Mouse (Mus musculus) heart, embryonic 12.5 days (tissue): ENCODE data around the gene Raver1. TPM values are rescaled to one million over a fixed set of nuclear protein-coding genes. Genes with fewer than 3 reads are reported as not detected.

Experiments used
- ATAC-seq: fragments of 200-750 bp; cut with Nextera tagmentation; 2 replicates; pipeline ENCODE4 v1.8.0; 2017; ENCODE audit warnings: moderate TSS enrichment, moderate library complexity; ENCODE audit not compliant: insufficient number of reproducible peaks, low FRiP score
- H3K27ac ChIP-seq: fragments of 300-500 bp; sonication (generic); 2 replicates; pipeline ENCODE4 v1.5.1; 2016; ENCODE audit warnings: mild to moderate bottlenecking, moderate library complexity; ENCODE audit not compliant: poor library complexity, severe bottlenecking
- H3K27me3 ChIP-seq: fragments of 300-500 bp; sonication (generic); replicated peaks from 2 replicates; pipeline ENCODE4 v1.6.1; 2016; ENCODE audit warnings: mild to moderate bottlenecking, moderate library complexity
- H3K36me3 ChIP-seq: fragments of 300-500 bp; sonication (generic); 2 replicates; pipeline ENCODE4 v1.6.1; 2016; ENCODE audit warnings: mild to moderate bottlenecking, moderate library complexity
- H3K4me1 ChIP-seq: fragments of 300-500 bp; sonication (generic); replicated peaks from 2 replicates; pipeline ENCODE4 v1.6.1; 2016; ENCODE audit warnings: mild to moderate bottlenecking
- H3K4me2 ChIP-seq: fragments of 300-500 bp; sonication (generic); 2 replicates; pipeline ENCODE4 v1.6.1; 2016; ENCODE audit warnings: mild to moderate bottlenecking, moderate library complexity
- H3K4me3 ChIP-seq: fragments of 300-500 bp; sonication (generic); 2 replicates; pipeline ENCODE4 v1.5.1; 2016; ENCODE audit warnings: mild to moderate bottlenecking
- H3K9ac ChIP-seq: fragments of 300-500 bp; sonication (generic); 2 replicates; pipeline ENCODE4 v1.6.1; 2016; ENCODE audit warnings: mild to moderate bottlenecking, moderate library complexity
- H3K9me3 ChIP-seq: fragments of 300-500 bp; sonication (generic); replicated peaks from 2 replicates; pipeline ENCODE4 v1.6.1; 2016; ENCODE audit warnings: mild to moderate bottlenecking, moderate library complexity
- WGBS: fragments of 180-500 bp; shearing (Covaris S2); methylation state at CpG from one replicate; pipeline ENCODE4 v1.1.7; 2016; 5-methylcytosine and 5-hydroxymethylcytosine counted together
- polyA plus RNA-seq: library from polyadenylated mRNA; unstranded; fragments of >200 nt; fragmentation: Nextera tagmentation; extraction: Ambion mirVana; gene quantifications from 2 replicates; pipeline ENCODE4 v1.2.1, GENCODE M21; 2016

The Raver1 gene
- polyA plus RNA-seq, 1 experiment from 2014 or later, result 62.9 TPM

DNA sequence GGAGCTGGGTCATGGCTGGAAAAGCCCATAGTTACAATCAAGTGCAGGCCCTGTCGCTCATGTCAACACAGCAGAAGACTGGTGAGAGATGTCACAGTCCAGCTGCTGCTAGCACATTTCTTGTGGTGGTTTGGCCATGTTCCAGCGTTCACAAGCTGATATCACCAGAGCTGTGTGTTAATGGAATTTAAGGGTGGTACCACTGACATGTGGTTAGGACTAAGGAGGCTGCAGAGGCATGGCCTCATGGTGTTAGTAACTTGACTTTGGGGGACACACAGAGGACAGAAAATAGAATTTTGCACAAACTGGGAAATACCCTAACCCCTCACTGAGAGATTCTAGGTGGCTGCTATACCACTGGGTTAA is 34.4 kb upstream of the Raver1 start:
- Histone ChIP-seq H3K4me3 (no peak overlapping the region), H3K9me3 (no peaks in the 10 kb centered on the region), H3K27ac (peak overlapping the region; percentile 85), H3K9ac (no peak overlapping the region), H3K27me3 (no peaks in the 10 kb centered on the region; the same call in 1 of the 2 replicates), H3K36me3 (peaks cover 46% of the 10 kb centered on the region), H3K4me1 (peaks cover 30% of the 10 kb centered on the region), H3K4me2 (0 out of 2 replicates have a peak overlapping the region, but pooled peaks have one; percentile 5)
- ATAC-seq, result peak; percentile 54
- WGBS, result 20% methylated on average over 2 of the region's 2 CpGs

DNA sequence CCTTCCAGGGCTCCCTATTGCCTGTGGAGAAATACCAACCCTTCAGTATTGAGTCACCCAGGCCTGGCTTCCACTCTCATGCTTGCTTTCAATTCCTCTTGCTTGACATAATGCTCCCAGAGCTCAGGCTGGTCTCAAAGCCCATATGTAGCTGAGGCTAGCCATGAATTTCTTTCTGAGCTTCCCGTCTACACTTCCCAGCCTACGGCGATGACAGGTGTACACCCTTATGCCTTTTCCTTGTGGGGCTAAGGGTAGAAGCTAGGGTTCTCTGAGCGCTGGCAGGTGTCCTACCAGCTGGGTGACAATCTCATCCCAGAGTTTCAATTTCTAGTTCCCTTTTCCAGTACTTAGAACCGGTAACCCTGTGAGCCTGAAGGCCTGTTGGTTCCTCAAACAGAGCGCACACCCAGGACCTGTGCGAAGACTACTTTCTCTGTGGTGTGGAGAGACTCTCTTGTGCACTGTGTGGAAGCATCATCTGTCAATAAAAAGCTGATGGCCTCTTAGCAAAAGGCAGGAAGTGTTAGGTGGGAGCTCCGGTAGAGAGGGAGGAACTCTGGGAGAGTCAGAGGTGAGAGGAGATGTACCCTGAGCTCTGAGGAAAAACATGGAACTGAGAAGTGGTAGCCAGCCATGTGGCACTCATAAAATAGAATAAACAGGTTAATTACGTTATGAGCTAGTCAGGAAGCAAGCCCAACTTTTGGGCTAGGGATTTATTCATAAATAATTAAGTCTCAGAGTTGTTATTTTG is 33.9 kb upstream of the Raver1 start:
- no peak overlapping the region for H3K4me2 ChIP-seq
- WGBS, result 74% methylated on average over 9 of the region's 9 CpGs
- 0 out of 2 replicates have a peak overlapping the region, but pooled peaks have one; percentile 20 for H3K9ac ChIP-seq
- peaks cover 51% of the 10 kb centered on the region for H3K36me3 ChIP-seq
- no peaks in the 10 kb centered on the region for H3K9me3 ChIP-seq
- no peak for ATAC-seq
- H3K27me3 ChIP-seq, result no peaks in the 10 kb centered on the region; the same call in 1 of the 2 replicates
- H3K4me3 ChIP-seq, result no peak overlapping the region
- H3K4me1 ChIP-seq, result peaks cover 30% of the 10 kb centered on the region
- peak overlapping the region; percentile 85 for H3K27ac ChIP-seq

DNA sequence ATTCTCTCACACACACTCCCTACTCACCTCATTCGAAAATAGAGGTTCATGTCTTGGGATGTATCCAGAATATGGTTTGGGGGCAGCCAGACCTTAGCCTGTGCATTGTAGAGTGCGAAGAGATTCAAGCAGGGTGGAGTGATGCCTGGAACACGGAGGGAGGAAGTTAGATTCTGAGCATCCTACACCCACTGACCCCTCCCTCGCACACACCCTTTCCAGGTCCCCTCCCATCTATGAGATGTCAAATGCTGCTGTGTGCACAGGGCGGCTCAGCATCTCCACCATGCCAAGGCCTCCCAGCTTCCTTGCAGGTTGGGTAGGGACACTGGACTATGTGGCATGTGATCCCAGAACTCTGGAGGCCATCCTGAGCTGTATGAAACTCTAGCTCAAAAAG is 33.0 kb upstream of the Raver1 start:
- H3K4me1 ChIP-seq, result peaks cover 24% of the 10 kb centered on the region
- H3K9ac ChIP-seq, result no peak overlapping the region
- no peak overlapping the region for H3K27ac ChIP-seq
- no peak overlapping the region for H3K4me3 ChIP-seq
- no peak for ATAC-seq
- 82% methylated on average over 5 of the region's 5 CpGs for WGBS
- H3K9me3 ChIP-seq, result no peaks in the 10 kb centered on the region
- H3K4me2 ChIP-seq, result no peak overlapping the region
- no peaks in the 10 kb centered on the region; the same call in 1 of the 2 replicates for H3K27me3 ChIP-seq
- H3K36me3 ChIP-seq, result peaks cover 60% of the 10 kb centered on the region

DNA sequence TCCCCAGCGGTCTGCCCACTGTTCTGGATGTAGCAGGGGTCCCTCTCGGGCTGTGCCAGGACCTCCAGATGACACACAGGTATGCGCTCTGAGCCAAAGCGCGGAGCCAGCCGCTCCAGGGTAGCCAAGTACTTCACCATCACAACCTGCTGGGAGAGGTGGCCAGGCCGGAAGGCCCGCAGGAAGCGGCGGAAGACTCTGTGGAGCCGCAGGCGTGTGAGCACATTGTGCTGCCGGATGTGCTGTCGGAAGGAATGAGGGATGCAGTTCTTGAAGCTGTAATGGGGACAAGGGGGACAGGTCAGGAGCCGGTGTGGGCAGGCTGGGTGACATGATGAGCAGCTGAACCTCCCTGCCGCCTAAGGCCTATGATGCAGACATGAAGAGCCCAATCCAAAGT is 29.7 kb upstream of the Raver1 start:
- ATAC-seq, result no peak
- H3K27ac ChIP-seq, result no peak overlapping the region
- no peaks in the 10 kb centered on the region; the same call in 1 of the 2 replicates for H3K27me3 ChIP-seq
- H3K36me3 ChIP-seq, result peaks cover 58% of the 10 kb centered on the region
- H3K4me2 ChIP-seq, result no peak overlapping the region
- H3K4me3 ChIP-seq, result no peak overlapping the region
- no peak overlapping the region for H3K9ac ChIP-seq
- WGBS, result 84% methylated on average over 16 of the region's 16 CpGs
- H3K9me3 ChIP-seq, result no peaks in the 10 kb centered on the region
- peaks cover 17% of the 10 kb centered on the region for H3K4me1 ChIP-seq

DNA sequence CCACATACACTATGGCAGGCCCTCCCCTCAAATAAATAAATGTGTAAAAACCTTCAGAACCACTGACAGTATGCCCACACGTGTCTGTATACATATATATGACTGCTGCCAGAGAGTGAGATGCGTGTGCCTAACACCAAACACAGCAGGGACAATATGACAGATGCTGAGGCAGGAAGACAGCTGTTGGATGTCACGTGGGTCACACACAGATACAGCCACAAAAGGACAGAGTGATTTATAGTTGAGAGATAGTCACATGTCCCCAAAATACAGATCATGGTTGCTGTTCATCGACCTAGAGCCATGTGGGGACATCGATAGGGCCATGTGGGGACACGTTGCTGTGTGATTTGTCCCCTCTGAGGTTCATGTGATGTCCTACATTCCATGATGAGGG is 25.3 kb upstream of the Raver1 start:
- Histone ChIP-seq H3K27ac (no peak overlapping the region), H3K4me1 (no peaks in the 10 kb centered on the region), H3K9me3 (no peaks in the 10 kb centered on the region), H3K4me3 (no peak overlapping the region), H3K9ac (no peak overlapping the region), H3K36me3 (peaks cover 37% of the 10 kb centered on the region), H3K27me3 (no peaks in the 10 kb centered on the region), H3K4me2 (no peak overlapping the region)
- WGBS, result 74% methylated on average over 6 of the region's 6 CpGs
- ATAC-seq, result no peak

DNA sequence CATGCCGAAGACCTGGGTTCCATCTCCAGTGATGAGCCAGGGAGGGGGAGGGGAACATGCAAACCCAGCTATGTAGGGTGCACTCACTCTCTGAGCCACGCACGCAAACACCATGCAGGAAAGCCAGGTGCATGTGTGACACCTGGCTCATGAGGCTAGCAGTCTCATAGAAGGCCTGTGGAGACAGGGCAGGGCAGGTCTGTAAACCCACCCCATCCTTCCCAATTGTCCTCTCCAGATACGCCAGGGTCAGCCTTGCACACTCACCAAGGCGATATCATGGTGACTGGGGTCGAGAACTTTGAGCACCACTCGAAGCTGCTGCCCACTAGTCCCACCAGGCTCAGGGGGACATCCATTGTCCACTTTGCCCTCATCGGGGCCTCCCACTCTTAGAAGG is 23.3 kb upstream of the Raver1 start:
- ATAC-seq, result no peak
- Histone ChIP-seq H3K9ac (no peak overlapping the region), H3K27ac (no peak overlapping the region), H3K4me3 (no peak overlapping the region), H3K36me3 (peaks cover 21% of the 10 kb centered on the region), H3K27me3 (no peaks in the 10 kb centered on the region), H3K4me1 (no peaks in the 10 kb centered on the region), H3K4me2 (no peak overlapping the region), H3K9me3 (no peaks in the 10 kb centered on the region)
- 87% methylated on average over 8 of the region's 8 CpGs for WGBS

DNA sequence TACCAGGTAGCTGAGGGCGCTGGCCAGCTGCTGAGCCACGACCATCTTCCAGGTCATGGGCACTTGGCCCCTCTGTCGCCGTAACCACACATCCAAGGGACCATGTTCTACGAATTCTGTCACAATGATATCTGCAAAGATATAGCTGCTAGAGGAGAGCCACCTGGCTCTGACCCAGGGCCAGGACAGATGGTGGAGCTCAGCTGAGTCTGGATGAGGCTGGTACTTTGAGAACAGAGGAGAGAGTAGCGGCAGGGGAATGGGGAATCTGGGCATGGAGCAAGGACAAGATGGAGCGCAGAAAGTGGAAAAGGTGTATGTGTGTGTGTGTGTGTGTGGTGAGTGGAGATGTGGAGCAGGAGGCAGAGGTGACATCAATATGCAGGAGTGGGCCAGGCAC is 22.4 kb upstream of the Raver1 start:
- Histone ChIP-seq H3K36me3 (peaks cover 20% of the 10 kb centered on the region), H3K4me3 (no peak overlapping the region), H3K4me1 (no peaks in the 10 kb centered on the region), H3K9ac (no peak overlapping the region), H3K9me3 (no peaks in the 10 kb centered on the region), H3K27ac (no peak overlapping the region), H3K4me2 (no peak overlapping the region), H3K27me3 (no peaks in the 10 kb centered on the region)
- no peak for ATAC-seq
- 82% methylated on average over 7 of the region's 7 CpGs for WGBS

DNA sequence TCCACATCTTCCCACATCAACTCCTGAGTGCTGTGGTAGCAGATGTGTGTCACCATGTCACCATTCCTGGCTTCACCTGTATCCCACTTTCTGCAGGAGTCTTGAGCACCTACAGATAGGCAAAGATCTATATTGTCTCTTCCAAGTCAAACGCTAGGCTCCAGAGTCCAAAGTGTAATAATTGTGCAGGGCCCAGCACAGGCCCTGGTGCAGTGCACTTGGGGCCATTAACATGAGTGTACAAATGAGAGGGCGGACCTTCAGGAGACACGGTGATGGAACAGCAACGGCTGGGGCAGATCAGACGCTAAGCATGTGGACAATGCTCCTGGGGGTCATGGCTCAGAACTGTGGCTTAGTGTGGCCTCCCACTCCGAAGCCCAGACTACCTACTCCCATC is 21.9 kb upstream of the Raver1 start:
- WGBS, result 87% methylated on average over 6 of the region's 6 CpGs
- H3K9ac ChIP-seq, result no peak overlapping the region
- no peak for ATAC-seq
- H3K36me3 ChIP-seq, result peaks cover 22% of the 10 kb centered on the region
- no peaks in the 10 kb centered on the region for H3K9me3 ChIP-seq
- H3K4me1 ChIP-seq, result no peaks in the 10 kb centered on the region
- no peak overlapping the region for H3K27ac ChIP-seq
- H3K27me3 ChIP-seq, result no peaks in the 10 kb centered on the region
- H3K4me2 ChIP-seq, result no peak overlapping the region
- no peak overlapping the region for H3K4me3 ChIP-seq

DNA sequence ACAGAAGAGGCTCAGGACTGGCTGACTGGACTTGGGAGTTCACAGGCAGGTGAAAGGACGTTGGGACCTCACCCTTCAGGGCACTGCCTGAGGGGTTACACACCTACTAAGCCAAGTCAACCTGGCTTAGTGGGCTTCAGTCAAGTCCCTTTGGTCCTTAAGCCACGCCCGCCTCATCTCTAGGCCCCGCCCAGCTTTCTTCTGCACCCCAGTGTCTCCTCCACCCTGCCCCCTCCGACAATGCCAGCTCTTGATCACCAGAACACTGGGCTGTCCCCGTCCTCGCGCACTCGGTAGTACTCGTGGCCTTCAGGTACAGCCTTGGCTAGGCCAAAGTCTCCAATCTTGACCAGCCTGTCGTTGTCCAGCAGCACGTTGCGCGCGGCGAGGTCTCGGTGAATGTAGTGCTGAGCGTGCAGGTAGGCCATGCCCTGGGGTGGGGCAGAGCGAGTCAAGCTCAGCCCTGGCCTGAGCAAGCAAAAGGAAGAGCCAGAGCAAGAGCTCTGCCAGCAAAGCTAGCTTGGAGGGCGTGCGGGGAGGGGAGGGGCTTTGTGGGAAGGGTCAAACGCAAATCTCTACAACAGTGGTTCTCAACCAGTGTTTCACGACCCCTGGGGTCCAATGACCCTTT is 15.9 kb upstream of the Raver1 start:
- H3K36me3 ChIP-seq, result peaks cover 25% of the 10 kb centered on the region; the same call in 1 of the 2 replicates
- H3K4me1 ChIP-seq, result no peaks in the 10 kb centered on the region
- H3K27me3 ChIP-seq, result no peaks in the 10 kb centered on the region
- no peak overlapping the region for H3K27ac ChIP-seq
- no peak overlapping the region for H3K4me2 ChIP-seq
- no peak overlapping the region for H3K4me3 ChIP-seq
- ATAC-seq, result no peak
- WGBS, result 44% methylated on average over 23 of the region's 23 CpGs
- no peaks in the 10 kb centered on the region for H3K9me3 ChIP-seq
- H3K9ac ChIP-seq, result no peak overlapping the region

DNA sequence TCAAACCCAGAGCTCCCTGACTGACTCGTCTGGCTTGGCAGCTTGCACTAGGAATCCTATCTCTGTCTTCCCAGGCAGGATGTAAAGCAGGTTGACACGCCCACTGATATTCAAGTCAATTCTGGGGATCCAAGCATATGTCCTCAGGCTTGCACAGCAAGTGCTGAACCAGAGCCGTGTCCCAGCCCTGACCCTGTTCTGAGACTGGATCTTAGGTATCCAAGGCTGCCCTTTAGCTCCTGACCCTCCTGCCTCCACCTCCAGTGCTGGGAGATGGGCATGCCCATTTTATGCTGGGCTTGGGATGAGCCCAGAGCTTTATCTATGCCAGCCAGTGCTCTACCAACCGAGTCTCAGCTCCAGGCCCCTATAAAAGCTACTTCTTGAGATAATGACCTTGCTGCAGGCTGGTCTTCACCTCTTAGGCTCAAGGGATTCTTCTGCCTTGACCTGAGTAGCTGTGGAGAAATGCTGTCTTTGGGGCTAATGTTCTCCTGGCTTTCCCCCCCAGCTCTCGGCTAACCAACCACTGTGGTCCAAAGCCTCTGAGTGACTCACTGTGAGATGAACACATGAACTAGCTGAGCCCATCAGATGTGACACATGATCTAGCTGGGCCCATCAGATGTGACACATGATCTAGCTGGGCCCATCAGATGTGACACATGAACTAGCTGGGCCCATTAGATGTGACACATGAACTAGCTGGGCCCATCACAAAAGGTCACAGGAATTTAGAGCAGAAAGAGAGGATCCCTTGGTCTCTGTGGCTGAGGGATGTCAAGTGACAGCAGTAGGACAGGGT is 14.2 kb upstream of the Raver1 start:
- no peak overlapping the region for H3K27ac ChIP-seq
- H3K4me2 ChIP-seq, result no peak overlapping the region
- no peaks in the 10 kb centered on the region for H3K27me3 ChIP-seq
- peaks cover 25% of the 10 kb centered on the region; the same call in 1 of the 2 replicates for H3K36me3 ChIP-seq
- H3K4me3 ChIP-seq, result no peak overlapping the region
- no peaks in the 10 kb centered on the region for H3K9me3 ChIP-seq
- no peak overlapping the region for H3K9ac ChIP-seq
- WGBS, result 60% methylated on average over 5 of the region's 5 CpGs
- no peak for ATAC-seq
- H3K4me1 ChIP-seq, result peaks cover under 1% of the 10 kb centered on the region; the same call in 1 of the 2 replicates

DNA sequence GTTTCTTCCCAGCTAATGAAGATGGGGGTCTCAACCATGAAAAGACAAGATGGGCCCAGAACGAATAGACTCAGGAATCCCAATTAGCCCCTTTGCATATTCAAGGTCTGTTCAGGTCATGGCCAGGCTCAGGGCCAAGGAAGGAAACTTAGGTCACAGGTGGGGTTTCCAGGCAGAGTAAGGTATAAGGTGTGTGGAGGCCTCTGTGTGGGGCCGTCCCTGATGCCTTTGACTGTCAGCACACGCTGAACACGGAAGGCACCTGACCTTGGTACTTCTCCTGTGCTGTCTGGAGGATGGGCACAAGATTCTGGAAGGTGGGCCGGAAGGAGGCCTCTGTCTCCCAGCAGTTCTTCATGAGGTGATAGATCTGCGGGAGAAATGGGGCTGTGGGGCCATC is 13.0 kb upstream of the Raver1 start:
- Histone ChIP-seq H3K27me3 (no peaks in the 10 kb centered on the region), H3K27ac (no peak overlapping the region), H3K36me3 (peaks cover 20% of the 10 kb centered on the region; the same call in 1 of the 2 replicates), H3K4me1 (peaks cover 8% of the 10 kb centered on the region), H3K9me3 (no peaks in the 10 kb centered on the region), H3K4me3 (no peak overlapping the region), H3K4me2 (no peak overlapping the region), H3K9ac (no peak overlapping the region)
- no peak for ATAC-seq
- WGBS, result 89% methylated on average over 6 of the region's 6 CpGs
